Mouse (Mus musculus): ENCODE results near the gene Gm11011. TPM values are rescaled to one million over a fixed set of nuclear protein-coding genes. Genes with fewer than 3 reads are reported as not detected.

The Gm11011 gene
- polyA plus RNA-seq, 1 experiment from 2014 or later, result not detected

DNA sequence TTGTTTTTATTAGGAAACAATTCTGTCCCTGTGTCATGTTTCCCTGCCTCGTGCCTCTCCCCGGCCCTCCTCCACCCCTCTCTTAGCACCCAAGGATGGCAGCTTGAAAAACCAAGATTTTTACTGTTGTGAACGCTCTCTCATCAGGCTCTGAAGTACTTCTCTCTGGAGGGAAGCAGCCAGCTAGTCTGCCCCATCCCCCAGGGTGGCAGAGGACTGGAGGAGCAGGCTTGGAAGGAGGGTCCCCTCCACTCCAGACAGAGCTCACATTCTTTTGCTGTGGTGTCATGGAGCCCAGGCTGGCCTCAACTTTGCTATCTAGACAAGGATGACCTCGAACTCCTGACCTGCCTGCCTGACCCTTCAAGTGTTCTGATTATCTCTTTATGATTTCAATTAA, 21.4 kb downstream of the Gm11011 start:
- ATAC-seq (ENCODE audit: low FRiP score, low TSS enrichment), result peak; percentile 57; the same call in 1 of the 2 replicates
- peaks cover 4% of the 10 kb centered on the region; the same call in 1 of the 2 replicates for H3K4me1 ChIP-seq (ENCODE audit: insufficient read depth, low read length)
- no peak overlapping the region for H3K4me3 ChIP-seq (ENCODE audit: low read length)
- no peak overlapping the region for H3K27ac ChIP-seq (ENCODE audit: low read length)
- no peak overlapping the region for H3K9ac ChIP-seq (replicated peaks; ENCODE audit: low read length)
- 25% methylated on average over 4 of the region's 4 CpGs for WGBS
- no peaks in the 10 kb centered on the region for H3K27me3 ChIP-seq (ENCODE audit: insufficient read depth, low read length)
- no peaks in the 10 kb centered on the region for H3K9me3 ChIP-seq (ENCODE audit: low read length)
- no peaks in the 10 kb centered on the region for H3K36me3 ChIP-seq (ENCODE audit: insufficient read depth, low read length)
- 0 out of 2 replicates have a peak overlapping the region, but pooled peaks have one; percentile 10 for H3K4me2 ChIP-seq (replicated peaks; ENCODE audit: low read depth, low read length)

DNA sequence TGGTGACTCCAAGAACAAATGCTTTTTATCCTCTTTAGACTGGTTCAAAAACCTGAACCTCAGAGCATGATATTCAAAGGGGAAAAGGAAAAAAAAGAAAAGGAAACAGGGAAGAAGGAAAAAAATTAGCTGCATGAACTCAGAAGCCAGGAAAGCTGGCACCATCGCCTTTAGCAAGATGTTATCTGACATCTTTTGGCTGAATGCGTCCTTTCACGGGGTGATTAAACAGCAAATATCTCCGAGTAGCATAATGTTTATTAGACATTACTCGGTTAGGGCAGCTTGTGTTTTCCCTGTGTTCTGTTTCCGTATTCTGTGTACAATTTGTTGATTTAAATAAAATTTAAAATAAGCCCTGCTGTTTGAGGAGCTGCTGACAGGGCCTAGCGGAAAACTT, 21.8 kb downstream of the Gm11011 start:
- Histone ChIP-seq H3K27me3 (ENCODE audit: insufficient read depth, low read length) (no peaks in the 10 kb centered on the region), H3K36me3 (ENCODE audit: insufficient read depth, low read length) (no peaks in the 10 kb centered on the region)
- no peak for ATAC-seq (ENCODE audit: low FRiP score, low TSS enrichment)

DNA sequence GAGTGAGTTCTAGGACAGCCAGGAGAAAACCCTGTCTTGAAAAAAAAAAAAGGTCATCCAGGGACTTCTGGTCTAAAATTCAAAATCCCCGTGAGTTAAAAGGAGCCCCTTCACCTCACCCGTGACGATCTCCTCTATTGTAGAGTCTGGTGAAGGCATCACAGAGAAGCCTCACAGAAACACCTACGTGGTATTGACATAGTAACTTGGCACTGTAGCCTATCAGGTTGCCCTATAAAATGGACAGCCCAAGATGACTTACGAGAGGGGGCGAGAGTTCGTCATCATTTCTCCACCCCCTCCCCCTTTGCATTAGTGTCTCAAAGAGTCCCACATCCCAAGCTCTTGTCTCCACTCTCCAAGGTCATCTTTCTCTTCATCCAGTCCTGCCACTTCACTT, 41.9 kb downstream of the Gm11011 start:
- Histone ChIP-seq H3K4me3 (ENCODE audit: low read length) (no peak overlapping the region), H3K27ac (ENCODE audit: low read length) (no peak overlapping the region), H3K9ac (replicated peaks; ENCODE audit: low read length) (no peak overlapping the region), H3K27me3 (ENCODE audit: insufficient read depth, low read length) (no peaks in the 10 kb centered on the region), H3K4me2 (replicated peaks; ENCODE audit: low read depth, low read length) (no peak overlapping the region), H3K36me3 (ENCODE audit: insufficient read depth, low read length) (no peaks in the 10 kb centered on the region), H3K4me1 (ENCODE audit: insufficient read depth, low read length) (no peaks in the 10 kb centered on the region), H3K9me3 (ENCODE audit: low read length) (no peaks in the 10 kb centered on the region)
- ATAC-seq (ENCODE audit: low FRiP score, low TSS enrichment), result 0 out of 2 replicates have a peak, but pooled peaks have one; percentile 27
- WGBS, result 41% methylated on average over 7 of the region's 7 CpGs

More for the DNA sequence above, 21.8 kb downstream of the Gm11011 start:
- 41% methylated on average over 7 of the region's 7 CpGs for WGBS
- peaks cover 4% of the 10 kb centered on the region; the same call in 1 of the 2 replicates for H3K4me1 ChIP-seq (ENCODE audit: insufficient read depth, low read length)
- H3K27ac ChIP-seq (ENCODE audit: low read length), result no peak overlapping the region
- no peak overlapping the region for H3K4me3 ChIP-seq (ENCODE audit: low read length)
- no peak overlapping the region for H3K9ac ChIP-seq (replicated peaks; ENCODE audit: low read length)
- 0 out of 2 replicates have a peak overlapping the region, but pooled peaks have one; percentile 10 for H3K4me2 ChIP-seq (replicated peaks; ENCODE audit: low read depth, low read length)
- H3K9me3 ChIP-seq (ENCODE audit: low read length), result no peaks in the 10 kb centered on the region

DNA sequence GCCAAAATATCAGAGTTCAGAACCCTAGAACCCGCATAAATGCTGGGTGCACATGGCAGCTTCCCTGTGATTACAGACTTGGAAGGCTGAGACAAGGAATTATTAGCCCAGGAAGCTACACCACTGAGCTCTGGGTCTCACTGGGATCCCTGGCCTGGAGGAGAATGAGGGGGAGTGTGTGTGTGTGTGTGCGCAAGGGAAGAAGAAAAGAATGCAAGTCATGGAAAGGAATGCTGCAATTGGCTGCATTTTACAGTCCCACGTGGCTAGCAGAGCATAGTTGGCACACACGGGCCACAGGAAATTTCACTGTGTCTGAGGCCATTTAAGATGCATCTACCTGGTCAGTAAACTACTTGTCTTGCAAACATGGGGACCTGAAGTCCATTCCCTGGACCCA, 48.6 kb downstream of the Gm11011 start:
- Histone ChIP-seq H3K27ac (ENCODE audit: low read length) (no peak overlapping the region), H3K9ac (replicated peaks; ENCODE audit: low read length) (no peak overlapping the region), H3K27me3 (ENCODE audit: insufficient read depth, low read length) (no peaks in the 10 kb centered on the region), H3K9me3 (ENCODE audit: low read length) (no peaks in the 10 kb centered on the region), H3K4me3 (ENCODE audit: low read length) (no peak overlapping the region), H3K4me2 (replicated peaks; ENCODE audit: low read depth, low read length) (no peak overlapping the region), H3K36me3 (ENCODE audit: insufficient read depth, low read length) (no peaks in the 10 kb centered on the region), H3K4me1 (ENCODE audit: insufficient read depth, low read length) (peaks cover 7% of the 10 kb centered on the region; the same call in 1 of the 2 replicates)
- WGBS, result 26% methylated on average over 4 of the region's 4 CpGs
- peak; percentile 54 for ATAC-seq (ENCODE audit: low FRiP score, low TSS enrichment)

Other genes starting within 250 kb of the Gm11011 start
- 11.5 and 15.2 TPM in 2 replicates for gene Tshz2, start 45.3 kb upstream of the Gm11011 start, polyA plus RNA-seq (2015; fragmentation: Nextera tagmentation; extraction: Ambion mirVana)